Mouse (Mus musculus): ENCODE measurements around the gene 1700001O22Rik. TPM values are rescaled to one million over a fixed set of nuclear protein-coding genes. Genes with fewer than 3 reads are reported as not detected.

The 1700001O22Rik gene
- polyA plus RNA-seq, 1 experiment from 2014 or later = 1.9 TPM

- no peak overlapping the region for H3K4me3 ChIP-seq (ENCODE audit: low read depth, low read length)
- no peak for ATAC-seq (ENCODE audit: low read depth)
Measured at GRCm38 (mm10) chr2:30777266-30777665, 26.2 kb downstream of the 1700001O22Rik start.

GRCm38 (mm10) chr2:30775955-30776354 is 27.5 kb downstream of the 1700001O22Rik start:
- ATAC-seq (ENCODE audit: low read depth) = no peak

More at GRCm38 (mm10) chr2:30777266-30777665, 26.2 kb downstream of the 1700001O22Rik start:
- no peak overlapping the region for H3K27ac ChIP-seq (ENCODE audit: low read depth, low read length)
- WGBS = 90% methylated on average over 3 of the region's 3 CpGs
- no peak overlapping the region for H3K4me2 ChIP-seq (ENCODE audit: low read depth, low read length)
- H3K36me3 ChIP-seq (ENCODE audit: control insufficient read depth, insufficient read depth, low read length) = no peaks in the 10 kb centered on the region
- no peaks in the 10 kb centered on the region for H3K9me3 ChIP-seq (ENCODE audit: control insufficient read depth, low read length)
- H3K4me1 ChIP-seq (ENCODE audit: control insufficient read depth, insufficient read depth, low read length) = peaks cover 2% of the 10 kb centered on the region
- H3K27me3 ChIP-seq (ENCODE audit: control insufficient read depth, insufficient read depth, low read length) = no peaks in the 10 kb centered on the region
- H3K9ac ChIP-seq (replicated peaks; ENCODE audit: low read depth, low read length) = no peak overlapping the region

GRCm38 (mm10) chr2:30773313-30774005 is 30.0 kb downstream of the 1700001O22Rik start:
- Histone ChIP-seq H3K4me2 (ENCODE audit: low read depth, low read length) (no peak overlapping the region), H3K27ac (ENCODE audit: low read depth, low read length) (peak overlapping the region; percentile 34; the same call in 1 of the 2 replicates), H3K4me3 (ENCODE audit: low read depth, low read length) (no peak overlapping the region), H3K27me3 (ENCODE audit: control insufficient read depth, insufficient read depth, low read length) (no peaks in the 10 kb centered on the region), H3K36me3 (ENCODE audit: control insufficient read depth, insufficient read depth, low read length) (no peaks in the 10 kb centered on the region), H3K9me3 (ENCODE audit: control insufficient read depth, low read length) (no peaks in the 10 kb centered on the region), H3K4me1 (ENCODE audit: control insufficient read depth, insufficient read depth, low read length) (peaks cover 12% of the 10 kb centered on the region), H3K9ac (replicated peaks; ENCODE audit: low read depth, low read length) (no peak overlapping the region)
- ATAC-seq (ENCODE audit: low read depth) = no peak
- WGBS = 79% methylated on average over 8 of the region's 8 CpGs

More at GRCm38 (mm10) chr2:30775955-30776354, 27.5 kb downstream of the 1700001O22Rik start:
- Histone ChIP-seq H3K27ac (ENCODE audit: low read depth, low read length) (no peak overlapping the region), H3K9me3 (ENCODE audit: control insufficient read depth, low read length) (no peaks in the 10 kb centered on the region), H3K4me2 (ENCODE audit: low read depth, low read length) (no peak overlapping the region), H3K4me1 (ENCODE audit: control insufficient read depth, insufficient read depth, low read length) (peaks cover 14% of the 10 kb centered on the region), H3K36me3 (ENCODE audit: control insufficient read depth, insufficient read depth, low read length) (no peaks in the 10 kb centered on the region), H3K9ac (replicated peaks; ENCODE audit: low read depth, low read length) (no peak overlapping the region), H3K4me3 (ENCODE audit: low read depth, low read length) (no peak overlapping the region), H3K27me3 (ENCODE audit: control insufficient read depth, insufficient read depth, low read length) (no peaks in the 10 kb centered on the region)
- WGBS = 61% methylated on average over 3 of the region's 3 CpGs

- no peaks in the 10 kb centered on the region for H3K9me3 ChIP-seq (ENCODE audit: control insufficient read depth, low read length)
Measured at GRCm38 (mm10) chr2:30772581-30773312, 30.7 kb downstream of the 1700001O22Rik start.

GRCm38 (mm10) chr2:30771806-30772460 is 31.5 kb downstream of the 1700001O22Rik start:
- no peaks in the 10 kb centered on the region for H3K9me3 ChIP-seq (ENCODE audit: control insufficient read depth, low read length)
- no peaks in the 10 kb centered on the region for H3K27me3 ChIP-seq (ENCODE audit: control insufficient read depth, insufficient read depth, low read length)
- peak overlapping the region; percentile 41 for H3K9ac ChIP-seq (replicated peaks; ENCODE audit: low read depth, low read length)
- no peaks in the 10 kb centered on the region for H3K36me3 ChIP-seq (ENCODE audit: control insufficient read depth, insufficient read depth, low read length)
- H3K4me3 ChIP-seq (ENCODE audit: low read depth, low read length) = peak overlapping the region; percentile 26
- H3K4me2 ChIP-seq (ENCODE audit: low read depth, low read length) = peak overlapping the region; percentile 55
- H3K27ac ChIP-seq (ENCODE audit: low read depth, low read length) = peak overlapping the region; percentile 82
- peak; percentile 56 for ATAC-seq (ENCODE audit: low read depth)
- 5% methylated on average over 18 of the region's 19 CpGs for WGBS
- H3K4me1 ChIP-seq (ENCODE audit: control insufficient read depth, insufficient read depth, low read length) = peaks cover 12% of the 10 kb centered on the region

More at GRCm38 (mm10) chr2:30772581-30773312, 30.7 kb downstream of the 1700001O22Rik start:
- ATAC-seq (ENCODE audit: low read depth) = no peak
- Histone ChIP-seq H3K9ac (replicated peaks; ENCODE audit: low read depth, low read length) (no peak overlapping the region), H3K36me3 (ENCODE audit: control insufficient read depth, insufficient read depth, low read length) (no peaks in the 10 kb centered on the region), H3K27me3 (ENCODE audit: control insufficient read depth, insufficient read depth, low read length) (no peaks in the 10 kb centered on the region), H3K4me3 (ENCODE audit: low read depth, low read length) (no peak overlapping the region), H3K4me1 (ENCODE audit: control insufficient read depth, insufficient read depth, low read length) (peaks cover 12% of the 10 kb centered on the region), H3K4me2 (ENCODE audit: low read depth, low read length) (no peak overlapping the region), H3K27ac (ENCODE audit: low read depth, low read length) (peak overlapping the region; percentile 62)
- 49% methylated on average over 15 of the region's 15 CpGs for WGBS

GRCm38 (mm10) chr2:30771368-30771805 is 32.1 kb downstream of the 1700001O22Rik start:
- peak overlapping the region; percentile 26 for H3K4me3 ChIP-seq (ENCODE audit: low read depth, low read length)
- H3K9me3 ChIP-seq (ENCODE audit: control insufficient read depth, low read length) = no peaks in the 10 kb centered on the region
- H3K9ac ChIP-seq (replicated peaks; ENCODE audit: low read depth, low read length) = peak overlapping the region; percentile 41
- peaks cover 12% of the 10 kb centered on the region for H3K4me1 ChIP-seq (ENCODE audit: control insufficient read depth, insufficient read depth, low read length)
- ATAC-seq (ENCODE audit: low read depth) = peak; percentile 63
- H3K27ac ChIP-seq (ENCODE audit: low read depth, low read length) = peak overlapping the region; percentile 82
- under 1% methylated on average over 33 of the region's 51 CpGs for WGBS
- no peaks in the 10 kb centered on the region for H3K27me3 ChIP-seq (ENCODE audit: control insufficient read depth, insufficient read depth, low read length)
- no peaks in the 10 kb centered on the region for H3K36me3 ChIP-seq (ENCODE audit: control insufficient read depth, insufficient read depth, low read length)
- peak overlapping the region; percentile 55 for H3K4me2 ChIP-seq (ENCODE audit: low read depth, low read length)

DNA sequence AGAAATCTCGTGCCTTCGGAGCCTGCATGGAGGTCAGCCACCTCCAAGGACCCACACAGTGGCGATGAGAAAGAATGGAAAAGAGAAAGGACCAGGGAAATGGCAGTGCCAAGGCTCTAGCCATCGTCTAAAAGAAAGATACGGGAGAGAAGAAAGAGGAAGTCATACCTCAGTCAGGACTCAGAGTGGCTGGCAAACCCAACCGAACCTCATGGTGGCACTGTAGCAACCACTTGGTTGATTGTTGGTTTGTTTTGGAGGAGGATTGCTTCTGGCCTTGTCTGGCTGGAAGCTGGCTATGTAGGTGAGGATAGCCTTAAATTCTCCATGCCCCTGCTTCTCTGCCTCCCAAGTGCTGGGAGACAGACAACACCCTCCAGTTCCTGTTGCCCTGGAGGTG is 34.3 kb downstream of the 1700001O22Rik start:
- H3K4me1 ChIP-seq (ENCODE audit: control insufficient read depth, insufficient read depth, low read length) = peaks cover 12% of the 10 kb centered on the region
- no peaks in the 10 kb centered on the region for H3K27me3 ChIP-seq (ENCODE audit: control insufficient read depth, insufficient read depth, low read length)
- no peak overlapping the region for H3K4me3 ChIP-seq (ENCODE audit: low read depth, low read length)
- no peak for ATAC-seq (ENCODE audit: low read depth)
- no peak overlapping the region for H3K27ac ChIP-seq (ENCODE audit: low read depth, low read length)
- H3K9me3 ChIP-seq (ENCODE audit: control insufficient read depth, low read length) = no peaks in the 10 kb centered on the region
- 58% methylated on average over 6 of the region's 6 CpGs for WGBS
- H3K4me2 ChIP-seq (ENCODE audit: low read depth, low read length) = no peak overlapping the region
- no peaks in the 10 kb centered on the region for H3K36me3 ChIP-seq (ENCODE audit: control insufficient read depth, insufficient read depth, low read length)
- H3K9ac ChIP-seq (replicated peaks; ENCODE audit: low read depth, low read length) = no peak overlapping the region

- H3K4me3 ChIP-seq (ENCODE audit: low read depth, low read length) = no peak overlapping the region
- WGBS = 94% methylated on average over 5 of the region's 5 CpGs
Measured at GRCm38 (mm10) chr2:30768529-30768928, 34.9 kb downstream of the 1700001O22Rik start.

More at GRCm38 (mm10) chr2:30768529-30768928, 34.9 kb downstream of the 1700001O22Rik start:
- Histone ChIP-seq H3K36me3 (ENCODE audit: control insufficient read depth, insufficient read depth, low read length) (no peaks in the 10 kb centered on the region), H3K9ac (replicated peaks; ENCODE audit: low read depth, low read length) (no peak overlapping the region), H3K27ac (ENCODE audit: low read depth, low read length) (no peak overlapping the region), H3K4me2 (ENCODE audit: low read depth, low read length) (no peak overlapping the region), H3K27me3 (ENCODE audit: control insufficient read depth, insufficient read depth, low read length) (no peaks in the 10 kb centered on the region), H3K4me1 (ENCODE audit: control insufficient read depth, insufficient read depth, low read length) (peaks cover 12% of the 10 kb centered on the region), H3K9me3 (ENCODE audit: control insufficient read depth, low read length) (no peaks in the 10 kb centered on the region)
- ATAC-seq (ENCODE audit: low read depth) = no peak
